Mouse (Mus musculus): ENCODE data around the gene Sox18. TPM values are rescaled to one million over a fixed set of nuclear protein-coding genes. Genes with fewer than 3 reads are reported as not detected.

Sox18 gene
- polyA plus RNA-seq, 1 experiment from 2014 or later, result 32.0 TPM

- Histone ChIP-seq H3K9me3 (no peaks in the 10 kb centered on the region), H3K27ac (peak within 1 kb of the TSS; percentile 71), H3K4me3 (replicated peaks) (peak within 1 kb of the TSS; percentile 68), H3K4me2 (peak within 1 kb of the TSS; percentile 96), H3K4me1 (peaks cover 16% of the 10 kb centered on the region), H3K36me3 (0 out of 2 replicates have a peak, but pooled peaks cover 9% of the 10 kb centered on the region), H3K27me3 (replicated peaks) (no peaks in the 10 kb centered on the region), H3K9ac (peak within 1 kb of the TSS; percentile 81)
- peak; percentile 85 for ATAC-seq (ENCODE audit: insufficient read depth, low FRiP score, low read depth)
- under 1% methylated on average over 60 of the region's 75 CpGs for WGBS
Measured at GRCm38 (mm10) chr2:181693339-181694280, 22.2 kb upstream of the Sox18 start, which contains the start of gene Rgs19. TSS of gene Rgs19 (minus strand) at chr2:181693977.

GRCm38 (mm10) chr2:181692304-181692703 lies 20.9 kb upstream of the Sox18 start:
- no peak overlapping the region for H3K27ac ChIP-seq
- peak overlapping the region; percentile 96 for H3K4me2 ChIP-seq
- H3K9me3 ChIP-seq, result no peaks in the 10 kb centered on the region
- H3K4me1 ChIP-seq, result peaks cover 16% of the 10 kb centered on the region
- no peaks in the 10 kb centered on the region for H3K27me3 ChIP-seq (replicated peaks)
- H3K9ac ChIP-seq, result no peak overlapping the region
- WGBS, result 89% methylated on average over 3 of the region's 3 CpGs
- no peak for ATAC-seq (ENCODE audit: insufficient read depth, low FRiP score, low read depth)
- peaks cover 11% of the 10 kb centered on the region; the same call in 1 of the 2 replicates for H3K36me3 ChIP-seq
- H3K4me3 ChIP-seq (replicated peaks), result peak overlapping the region; percentile 68; the same call in 1 of the 2 replicates

DNA sequence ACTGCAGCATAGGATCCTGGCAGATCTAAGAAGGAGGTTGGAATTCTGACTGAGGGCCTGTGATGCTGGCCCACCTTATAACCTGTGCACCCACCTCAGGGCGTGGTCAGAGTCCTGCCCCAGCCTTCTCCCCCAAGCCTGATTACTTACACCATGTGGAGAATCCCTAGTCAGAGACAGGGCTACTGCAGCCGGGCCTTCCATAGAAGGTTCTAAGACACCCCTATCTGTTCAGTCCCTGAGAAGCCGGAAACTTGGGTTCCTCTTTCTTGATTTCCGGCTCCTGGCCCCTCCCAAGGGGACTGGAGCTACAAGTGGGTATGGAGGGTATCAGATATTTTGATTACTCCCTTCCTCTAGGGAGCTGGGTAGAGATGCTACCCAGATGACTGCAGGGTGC lies 20.1 kb upstream of the Sox18 start:
- Histone ChIP-seq H3K4me1 (peaks cover 16% of the 10 kb centered on the region), H3K4me2 (no peak overlapping the region), H3K4me3 (replicated peaks) (no peak overlapping the region), H3K36me3 (peaks cover 15% of the 10 kb centered on the region), H3K9ac (no peak overlapping the region), H3K27ac (no peak overlapping the region), H3K27me3 (replicated peaks) (no peaks in the 10 kb centered on the region), H3K9me3 (no peaks in the 10 kb centered on the region)
- no peak for ATAC-seq (ENCODE audit: insufficient read depth, low FRiP score, low read depth)
- WGBS, result 83% methylated on average over 4 of the region's 4 CpGs

DNA sequence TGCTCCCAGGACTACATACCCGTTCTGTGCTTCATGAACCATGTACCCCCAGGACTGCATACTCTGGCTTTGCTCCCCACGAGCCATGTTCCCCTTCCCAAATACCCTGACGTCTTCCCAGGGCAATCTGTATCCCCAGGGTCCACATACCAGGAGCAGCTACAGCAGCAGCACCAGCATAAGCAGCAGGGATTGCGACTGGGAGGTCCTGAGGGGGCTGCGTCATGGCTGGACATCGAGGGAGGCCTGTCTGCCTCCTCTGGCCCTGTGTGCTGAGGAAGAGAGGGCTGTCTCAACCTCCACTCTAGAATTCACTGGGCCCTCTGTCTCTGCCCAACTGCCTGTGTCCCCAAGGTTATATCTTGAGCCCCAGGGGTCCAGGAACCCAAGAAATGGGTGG lies 19.6 kb upstream of the Sox18 start:
- H3K27ac ChIP-seq, result no peak overlapping the region

GRCm38 (mm10) chr2:181689466-181690160 lies 18.2 kb upstream of the Sox18 start:
- Histone ChIP-seq H3K36me3 (peaks cover 16% of the 10 kb centered on the region), H3K27ac (no peak overlapping the region), H3K9ac (no peak overlapping the region), H3K4me1 (peaks cover 16% of the 10 kb centered on the region), H3K4me2 (no peak overlapping the region), H3K9me3 (no peaks in the 10 kb centered on the region), H3K4me3 (replicated peaks) (no peak overlapping the region), H3K27me3 (replicated peaks) (no peaks in the 10 kb centered on the region)
- 87% methylated on average over 10 of the region's 10 CpGs for WGBS
- no peak for ATAC-seq (ENCODE audit: insufficient read depth, low FRiP score, low read depth)

More for the DNA sequence above, 19.6 kb upstream of the Sox18 start:
- H3K4me3 ChIP-seq (replicated peaks), result no peak overlapping the region
- peaks cover 16% of the 10 kb centered on the region for H3K4me1 ChIP-seq
- no peak for ATAC-seq (ENCODE audit: insufficient read depth, low FRiP score, low read depth)
- H3K36me3 ChIP-seq, result peaks cover 16% of the 10 kb centered on the region
- no peak overlapping the region for H3K4me2 ChIP-seq
- H3K9me3 ChIP-seq, result no peaks in the 10 kb centered on the region
- H3K9ac ChIP-seq, result no peak overlapping the region
- no peaks in the 10 kb centered on the region for H3K27me3 ChIP-seq (replicated peaks)
- WGBS, result 83% methylated on average over 6 of the region's 6 CpGs

DNA sequence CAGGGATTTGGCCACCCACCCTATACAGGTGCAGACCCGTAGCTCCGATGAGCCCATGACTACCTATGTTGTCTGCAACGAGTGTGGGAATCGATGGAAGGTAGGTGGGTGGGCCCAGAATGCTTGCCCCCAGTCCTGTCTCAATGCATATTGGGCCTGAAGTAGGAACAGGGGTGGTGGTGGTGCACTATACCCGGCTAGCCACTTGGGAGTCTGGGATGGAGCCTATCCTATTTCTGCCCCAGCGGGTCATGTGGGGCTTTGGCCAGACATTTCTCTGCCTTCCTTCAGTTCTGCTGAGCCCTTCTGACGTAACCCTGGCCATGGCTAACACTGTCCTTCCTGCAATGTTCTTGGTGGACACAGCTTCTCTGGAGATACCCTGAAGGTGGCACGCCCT lies 16.1 kb upstream of the Sox18 start:
- ATAC-seq (ENCODE audit: insufficient read depth, low FRiP score, low read depth), result no peak
- H3K4me3 ChIP-seq (replicated peaks), result no peak overlapping the region
- H3K36me3 ChIP-seq, result peaks cover 16% of the 10 kb centered on the region
- H3K27me3 ChIP-seq (replicated peaks), result no peaks in the 10 kb centered on the region
- no peak overlapping the region for H3K9ac ChIP-seq
- no peak overlapping the region for H3K4me2 ChIP-seq
- 89% methylated on average over 8 of the region's 8 CpGs for WGBS
- H3K27ac ChIP-seq, result no peak overlapping the region
- no peaks in the 10 kb centered on the region for H3K9me3 ChIP-seq
- H3K4me1 ChIP-seq, result peaks cover 4% of the 10 kb centered on the region; the same call in 1 of the 2 replicates

- 87% methylated on average over 4 of the region's 4 CpGs for WGBS
Measured at GRCm38 (mm10) chr2:181685686-181686085, 14.2 kb upstream of the Sox18 start.

DNA sequence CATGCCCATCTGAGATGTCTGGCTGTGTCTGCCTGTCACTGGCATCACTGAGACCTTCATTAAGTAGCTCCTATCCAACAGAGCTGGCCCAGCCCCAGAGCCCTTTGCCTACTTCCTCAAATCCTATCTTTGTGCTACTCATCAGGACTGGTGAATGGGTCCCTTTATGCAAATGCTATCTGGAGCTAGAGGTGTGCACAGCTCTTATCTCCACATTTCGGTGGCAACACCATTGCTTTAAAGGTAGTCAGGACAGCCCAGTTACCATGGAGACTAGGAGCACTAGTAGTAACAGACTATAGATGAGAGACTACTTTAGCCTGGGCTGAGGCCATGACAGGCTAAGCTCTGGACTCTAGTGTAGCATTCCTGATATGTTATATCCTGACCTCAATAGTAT lies 13.3 kb upstream of the Sox18 start:
- H3K4me3 ChIP-seq (replicated peaks), result no peak overlapping the region

More at GRCm38 (mm10) chr2:181685686-181686085, 14.2 kb upstream of the Sox18 start:
- Histone ChIP-seq H3K27ac (no peak overlapping the region), H3K27me3 (replicated peaks) (no peaks in the 10 kb centered on the region), H3K36me3 (peaks cover 16% of the 10 kb centered on the region), H3K4me3 (replicated peaks) (no peak overlapping the region), H3K9ac (no peak overlapping the region), H3K4me2 (no peak overlapping the region), H3K4me1 (peaks cover 6% of the 10 kb centered on the region; the same call in 1 of the 2 replicates), H3K9me3 (no peaks in the 10 kb centered on the region)
- no peak for ATAC-seq (ENCODE audit: insufficient read depth, low FRiP score, low read depth)

GRCm38 (mm10) chr2:181683381-181683780 lies 11.9 kb upstream of the Sox18 start:
- 61% methylated on average over 4 of the region's 4 CpGs for WGBS

More for the DNA sequence above, 13.3 kb upstream of the Sox18 start:
- H3K27ac ChIP-seq, result no peak overlapping the region
- peaks cover 9% of the 10 kb centered on the region; the same call in 1 of the 2 replicates for H3K4me1 ChIP-seq
- H3K36me3 ChIP-seq, result peaks cover 16% of the 10 kb centered on the region
- no peak overlapping the region for H3K4me2 ChIP-seq
- H3K9ac ChIP-seq, result no peak overlapping the region
- H3K9me3 ChIP-seq, result no peaks in the 10 kb centered on the region
- no peak for ATAC-seq (ENCODE audit: insufficient read depth, low FRiP score, low read depth)
- no peaks in the 10 kb centered on the region for H3K27me3 ChIP-seq (replicated peaks)
- 45% methylated on average over 1 of the region's 1 CpGs for whole genome bisulfite sequencing

GRCm38 (mm10) chr2:181681978-181682377 lies 10.5 kb upstream of the Sox18 start:
- 50% methylated on average over 1 of the region's 1 CpGs for WGBS
- no peak overlapping the region for H3K27ac ChIP-seq
- ATAC-seq (ENCODE audit: insufficient read depth, low FRiP score, low read depth), result peak; percentile 57
- H3K4me1 ChIP-seq, result peaks cover 14% of the 10 kb centered on the region; the same call in 1 of the 2 replicates
- H3K4me3 ChIP-seq (replicated peaks), result no peak overlapping the region
- no peak overlapping the region for H3K9ac ChIP-seq
- no peaks in the 10 kb centered on the region for H3K27me3 ChIP-seq (replicated peaks)
- no peak overlapping the region for H3K4me2 ChIP-seq
- H3K36me3 ChIP-seq, result peaks cover 5% of the 10 kb centered on the region; the same call in 1 of the 2 replicates
- H3K9me3 ChIP-seq, result no peaks in the 10 kb centered on the region

More at GRCm38 (mm10) chr2:181683381-181683780, 11.9 kb upstream of the Sox18 start:
- H3K27me3 ChIP-seq (replicated peaks), result no peaks in the 10 kb centered on the region
- no peak overlapping the region for H3K4me2 ChIP-seq
- H3K9ac ChIP-seq, result no peak overlapping the region
- H3K36me3 ChIP-seq, result peaks cover 6% of the 10 kb centered on the region
- H3K9me3 ChIP-seq, result no peaks in the 10 kb centered on the region
- H3K27ac ChIP-seq, result no peak overlapping the region
- no peak overlapping the region for H3K4me3 ChIP-seq (replicated peaks)
- H3K4me1 ChIP-seq, result peaks cover 14% of the 10 kb centered on the region; the same call in 1 of the 2 replicates
- ATAC-seq (ENCODE audit: insufficient read depth, low FRiP score, low read depth), result no peak

DNA sequence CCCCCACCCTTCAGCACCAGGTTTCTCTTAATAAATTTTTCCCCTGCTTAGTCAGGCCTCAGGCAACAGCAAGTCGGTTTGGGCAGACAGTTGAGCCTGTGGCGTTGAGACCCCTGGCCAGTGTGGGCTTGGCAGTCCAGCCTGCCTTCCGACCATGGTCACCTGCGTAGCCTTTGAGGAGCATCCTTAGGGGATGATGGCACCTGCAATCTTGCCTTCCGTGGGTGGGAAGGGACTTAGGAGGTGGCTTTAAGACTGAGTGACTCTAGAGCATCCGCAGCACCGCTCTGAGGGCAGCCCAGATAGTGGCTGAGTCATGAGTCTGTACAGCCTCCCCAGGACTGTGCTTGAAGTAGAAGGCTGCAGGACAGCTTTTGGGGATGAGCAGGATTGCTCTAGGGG lies 9.3 kb upstream of the Sox18 start:
- Histone ChIP-seq H3K4me1 (peaks cover 14% of the 10 kb centered on the region; the same call in 1 of the 2 replicates), H3K4me2 (peak overlapping the region; percentile 89), H3K9ac (peak overlapping the region; percentile 85; the same call in 1 of the 2 replicates), H3K4me3 (replicated peaks) (peak overlapping the region; percentile 74), H3K27ac (peak overlapping the region; percentile 37; the same call in 1 of the 2 replicates), H3K27me3 (replicated peaks) (no peaks in the 10 kb centered on the region), H3K36me3 (no peaks in the 10 kb centered on the region), H3K9me3 (no peaks in the 10 kb centered on the region)
- ATAC-seq (ENCODE audit: insufficient read depth, low FRiP score, low read depth), result 0 out of 2 replicates have a peak, but pooled peaks have one; percentile 9
- WGBS, result 15% methylated on average over 7 of the region's 7 CpGs
